ENCODE assay signal across 7 mouse cellular contexts in the genomic region with DNA sequence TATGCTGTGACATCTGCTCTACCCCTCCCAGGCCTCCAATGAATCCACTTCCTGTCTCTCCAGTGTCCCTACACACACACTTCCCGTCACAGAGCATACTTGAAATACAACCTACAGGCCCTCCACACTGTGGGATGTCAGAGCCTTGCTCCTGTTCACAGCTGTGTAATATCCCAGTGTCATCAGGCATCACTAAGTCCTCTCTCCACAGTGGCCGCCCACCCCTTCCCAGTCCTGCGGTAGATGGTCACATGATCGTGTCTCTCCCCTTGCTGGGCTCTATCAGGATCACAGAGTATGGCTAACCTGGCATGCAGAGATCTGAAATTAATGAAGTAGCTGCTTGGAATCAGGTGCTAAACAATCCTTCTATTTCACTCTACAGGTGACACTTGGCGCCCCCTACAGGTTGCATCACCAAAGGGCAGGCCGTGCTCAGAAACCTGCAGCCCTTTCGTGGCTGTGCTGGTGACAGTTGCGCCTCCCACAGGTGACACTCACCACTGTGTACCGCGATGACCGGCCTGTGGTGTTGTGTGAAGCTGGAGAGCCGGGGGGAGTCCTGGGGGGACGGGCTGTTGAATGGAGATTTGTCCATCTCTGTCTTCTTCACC. TPM values are rescaled to one million over a fixed set of nuclear protein-coding genes. Genes with fewer than 3 reads are reported as not detected.
DNase-seq lines count a peak whose midpoint lies in the region; ATAC-seq and TF ChIP-seq lines count a peak whose summit lies in the region.

No protein-coding gene starts in this region.

- peak; percentile 65 for TF ChIP-seq CTCF in lung, adult 2 months (IDR thresholded peaks at IDR 0.05; ENCODE audit: insufficient read depth, low read length)
- TF ChIP-seq CTCF in cerebellum, adult 2 months (IDR thresholded peaks at IDR 0.05; ENCODE audit: borderline replicate concordance, insufficient read depth, low read depth, low read length), result peak; percentile 85

- DNase-seq in lung, adult 2 months, result peak; percentile 64
- DNase-seq in lung, postnatal 25 days (ENCODE audit: low spot score), result no peak
- peak; percentile 66 for DNase-seq in NIH3T3 (ENCODE audit: low read depth)
- DNase-seq in cerebellum, adult 2 months, result peak; percentile 81 to 89
- DNase-seq in retina, embryonic 14.5 days (ENCODE audit: low spot score), result peak; percentile 71
- no peak for DNase-seq in hindbrain, embryonic 14.5 days (ENCODE audit: low spot score)

- no peak for ATAC-seq in kidney, embryonic 15.5 days (replicated peaks; ENCODE audit: low FRiP score)
- no peak for ATAC-seq in hindbrain, embryonic 14.5 days (ENCODE audit: low FRiP score)

- H3K4me3 ChIP-seq in lung, adult 2 months (replicated peaks; ENCODE audit: extremely low read depth, low read depth, low read length), result no peak overlapping the region
- H3K4me3 ChIP-seq in cerebellum, adult 2 months (replicated peaks; ENCODE audit: insufficient read depth, low read depth, low read length), result no peak overlapping the region
- H3K4me3 ChIP-seq in kidney, embryonic 15.5 days (replicated peaks), result no peak overlapping the region
- no peak overlapping the region for H3K4me3 ChIP-seq in hindbrain, embryonic 14.5 days (replicated peaks; ENCODE audit: low read length)

- no peaks in the 10 kb centered on the region for H3K27me3 ChIP-seq in cerebellum, adult 2 months (ENCODE audit: control insufficient read depth, insufficient read depth, low read length)
- H3K27me3 ChIP-seq in kidney, embryonic 15.5 days, result no peaks in the 10 kb centered on the region
- H3K27me3 ChIP-seq in hindbrain, embryonic 14.5 days (ENCODE audit: control insufficient read depth, insufficient read depth, low read length), result peaks cover 15% of the 10 kb centered on the region; the same call in 1 of the 2 replicates

- 48% methylated on average over 13 of the region's 13 CpGs for WGBS in lung, adult 2 months
- WGBS in cerebellum, adult 2 months, result 36% methylated on average over 13 of the region's 13 CpGs
- 54% methylated on average over 13 of the region's 13 CpGs for WGBS in kidney, embryonic 15.5 days
- 47% methylated on average over 13 of the region's 13 CpGs for WGBS in hindbrain, embryonic 14.5 days

- H3K4me2 ChIP-seq in kidney, embryonic 15.5 days, result no peak overlapping the region
- H3K4me2 ChIP-seq in hindbrain, embryonic 14.5 days (replicated peaks), result no peak overlapping the region

- H3K9me3 ChIP-seq in kidney, embryonic 15.5 days (replicated peaks), result no peaks in the 10 kb centered on the region
- no peaks in the 10 kb centered on the region for H3K9me3 ChIP-seq in hindbrain, embryonic 14.5 days (ENCODE audit: control insufficient read depth, low read length)

- H3K36me3 ChIP-seq in kidney, embryonic 15.5 days, result peaks cover 59% of the 10 kb centered on the region
- H3K36me3 ChIP-seq in hindbrain, embryonic 14.5 days (replicated peaks; ENCODE audit: control insufficient read depth, insufficient read depth), result peaks cover 64% of the 10 kb centered on the region

- no peak overlapping the region; the same call in 1 of the 2 replicates for H3K27ac ChIP-seq in cerebellum, adult 2 months (ENCODE audit: insufficient read depth, low read length)
- H3K27ac ChIP-seq in kidney, embryonic 15.5 days, result 0 out of 2 replicates have a peak overlapping the region, but pooled peaks have one; percentile 2
- no peak overlapping the region for H3K27ac ChIP-seq in hindbrain, embryonic 14.5 days

- H3K4me1 ChIP-seq in lung, adult 2 months (ENCODE audit: control insufficient read depth, insufficient read depth, low read length), result peaks cover 69% of the 10 kb centered on the region
- H3K4me1 ChIP-seq in cerebellum, adult 2 months (ENCODE audit: control insufficient read depth, insufficient read depth, low read length), result peaks cover 77% of the 10 kb centered on the region
- peaks cover 92% of the 10 kb centered on the region for H3K4me1 ChIP-seq in kidney, embryonic 15.5 days
- peaks cover 51% of the 10 kb centered on the region for H3K4me1 ChIP-seq in hindbrain, embryonic 14.5 days (replicated peaks; ENCODE audit: control insufficient read depth, insufficient read depth, low read length)

- TF ChIP-seq POLR2A in lung, adult 2 months (IDR thresholded peaks at IDR 0.05; ENCODE audit: borderline replicate concordance, extremely low read depth, low read depth, low read length), result no peak
- no peak for TF ChIP-seq POLR2A in cerebellum, adult 2 months (IDR thresholded peaks at IDR 0.05; ENCODE audit: borderline replicate concordance, insufficient read depth, low read length)

- H3K9ac ChIP-seq in kidney, embryonic 15.5 days, result no peak overlapping the region
- H3K9ac ChIP-seq in hindbrain, embryonic 14.5 days, result no peak overlapping the region

RNA-seq across cellular contexts. Expression of a gene that starts 12.8 kb away (rescaled TPM):
- polyA plus RNA-seq in lung, adult 2 months (2012; rRNA removed), result 8.8 and 10.1 TPM in 2 replicates
- 1.2 and 1.7 TPM in 2 replicates for polyA plus RNA-seq in cerebellum, adult 2 months (2012; rRNA removed)
- polyA plus RNA-seq in kidney, embryonic 15.5 days (2015; fragmentation: Nextera tagmentation; extraction: Ambion mirVana), result 26.0 and 29.4 TPM in 2 replicates
- 0.84 and 1.3 TPM in 2 replicates for polyA plus RNA-seq in hindbrain, embryonic 14.5 days (2014; fragmentation: Nextera tagmentation; extraction: Ambion mirVana)

RNA-seq across cellular contexts. Expression of a gene that starts 16.9 kb away (rescaled TPM):
- 3.6 and 5.9 TPM in 2 replicates for polyA plus RNA-seq in lung, adult 2 months (2012; rRNA removed)
- 10.7 and 13.8 TPM in 2 replicates for polyA plus RNA-seq in cerebellum, adult 2 months (2012; rRNA removed)
- 1.6 and 2.1 TPM in 2 replicates for polyA plus RNA-seq in kidney, embryonic 15.5 days (2015; fragmentation: Nextera tagmentation; extraction: Ambion mirVana)
- polyA plus RNA-seq in hindbrain, embryonic 14.5 days (2014; fragmentation: Nextera tagmentation; extraction: Ambion mirVana), result 1.9 and 2.2 TPM in 2 replicates

RNA-seq across cellular contexts. Expression of a gene that starts 21.4 kb away (rescaled TPM):
- 3.7 and 6.3 TPM in 2 replicates for polyA plus RNA-seq in lung, adult 2 months (2012; rRNA removed)
- 10.2 and 10.8 TPM in 2 replicates for polyA plus RNA-seq in cerebellum, adult 2 months (2012; rRNA removed)
- 2.5 and 4.1 TPM in 2 replicates for polyA plus RNA-seq in kidney, embryonic 15.5 days (2015; fragmentation: Nextera tagmentation; extraction: Ambion mirVana)
- 5.5 and 5.7 TPM in 2 replicates for polyA plus RNA-seq in hindbrain, embryonic 14.5 days (2014; fragmentation: Nextera tagmentation; extraction: Ambion mirVana)

RNA-seq across cellular contexts. Expression of a gene that starts 21.5 kb away (rescaled TPM):
- polyA plus RNA-seq in lung, adult 2 months (2012; rRNA removed), result 79.2 and 83.4 TPM in 2 replicates
- polyA plus RNA-seq in cerebellum, adult 2 months (2012; rRNA removed), result 87.7 and 93.1 TPM in 2 replicates
- 79.7 and 82.2 TPM in 2 replicates for polyA plus RNA-seq in kidney, embryonic 15.5 days (2015; fragmentation: Nextera tagmentation; extraction: Ambion mirVana)
- 68.9 TPM in 2 replicates for polyA plus RNA-seq in hindbrain, embryonic 14.5 days (2014; fragmentation: Nextera tagmentation; extraction: Ambion mirVana)

RNA-seq across cellular contexts. Expression of a gene that starts 27.4 kb away (rescaled TPM):
- 59.3 and 61.8 TPM in 2 replicates for polyA plus RNA-seq in lung, adult 2 months (2012; rRNA removed)
- polyA plus RNA-seq in cerebellum, adult 2 months (2012; rRNA removed), result 75.8 and 81.5 TPM in 2 replicates
- polyA plus RNA-seq in kidney, embryonic 15.5 days (2015; fragmentation: Nextera tagmentation; extraction: Ambion mirVana), result 105 and 114 TPM in 2 replicates
- 119 and 125 TPM in 2 replicates for polyA plus RNA-seq in hindbrain, embryonic 14.5 days (2014; fragmentation: Nextera tagmentation; extraction: Ambion mirVana)

Comparison
In these comparisons a context has a peak if more than half of its experiments do, and no peak if none do; other contexts are left out.
1. DNase-seq: peak in lung, adult 2 months (single experiment), NIH3T3 (single experiment), cerebellum, adult 2 months (2 of 2) and retina, embryonic 14.5 days (single experiment); none in lung, postnatal 25 days (single experiment) and hindbrain, embryonic 14.5 days (single experiment).